Mouse (Mus musculus) splenic B cell, adult 2 months (primary cell): Measurements from ENCODE around the gene Olfr522.
A peak's percentile ranks its signal among the peaks of the same experiment; 100 is the strongest.

Experiments used
- DNase-seq: peaks from one replicate; pipeline ENCODE4 v3.0.0-alpha.2; 2011; ENCODE audit warnings: low read depth, low spot score
- H3K27me3 ChIP-seq: 2 replicates; pipeline ENCODE4 v1.6.1; 2012; ENCODE audit warnings: mild to moderate bottlenecking, low read length, moderate library complexity, mixed read lengths; ENCODE audit not compliant: control insufficient read depth, poor library complexity, insufficient read depth, severe bottlenecking
- H3K36me3 ChIP-seq: 2 replicates; pipeline ENCODE4 v1.6.1; 2012; ENCODE audit warnings: mild to moderate bottlenecking, low read length, moderate library complexity, mixed read lengths; ENCODE audit not compliant: control insufficient read depth, poor library complexity, insufficient read depth, severe bottlenecking

Gene Olfr522

GRCm38 (mm10) chr7:140164664-140165063 lies at the start of gene Olfr522:
Gene Olfr522 (minus strand): TSS chr7:140164764.
- DNase-seq = no peak
- Histone ChIP-seq H3K36me3 (no peaks in the 10 kb centered on the region), H3K27me3 (no peaks in the 10 kb centered on the region)

- Histone ChIP-seq H3K36me3 (no peaks in the 10 kb centered on the region), H3K27me3 (no peaks in the 10 kb centered on the region)
- DNase-seq = no peak
These were observed 49.3 kb upstream of the Olfr522 start for GRCm38 (mm10) chr7:140213841-140214240.

DNA sequence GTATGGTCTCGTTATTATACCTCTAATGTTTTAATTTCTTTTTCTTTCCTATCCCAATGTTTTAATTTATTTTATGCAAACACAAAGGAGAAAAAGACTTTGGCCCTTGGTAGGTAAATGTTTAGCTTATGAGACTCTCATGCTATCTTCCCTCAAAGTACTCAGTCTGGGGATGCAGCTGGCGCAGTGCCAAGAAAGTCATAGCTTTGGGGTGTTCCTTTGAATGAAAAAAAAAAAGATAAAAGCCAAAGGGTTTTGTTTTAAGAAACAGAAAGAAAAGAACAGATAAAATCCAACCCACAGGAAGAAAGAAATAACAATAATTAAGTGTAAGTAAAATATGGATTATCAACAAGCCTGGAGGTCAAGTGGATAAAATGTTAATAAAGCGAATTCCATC lies 44.1 kb upstream of the Olfr522 start:
- no peak for DNase-seq
- no peaks in the 10 kb centered on the region for H3K27me3 ChIP-seq
- no peaks in the 10 kb centered on the region for H3K36me3 ChIP-seq

GRCm38 (mm10) chr7:140208153-140208552 lies 43.6 kb upstream of the Olfr522 start:
- Histone ChIP-seq H3K27me3 (no peaks in the 10 kb centered on the region), H3K36me3 (no peaks in the 10 kb centered on the region)
- DNase-seq = no peak

DNA sequence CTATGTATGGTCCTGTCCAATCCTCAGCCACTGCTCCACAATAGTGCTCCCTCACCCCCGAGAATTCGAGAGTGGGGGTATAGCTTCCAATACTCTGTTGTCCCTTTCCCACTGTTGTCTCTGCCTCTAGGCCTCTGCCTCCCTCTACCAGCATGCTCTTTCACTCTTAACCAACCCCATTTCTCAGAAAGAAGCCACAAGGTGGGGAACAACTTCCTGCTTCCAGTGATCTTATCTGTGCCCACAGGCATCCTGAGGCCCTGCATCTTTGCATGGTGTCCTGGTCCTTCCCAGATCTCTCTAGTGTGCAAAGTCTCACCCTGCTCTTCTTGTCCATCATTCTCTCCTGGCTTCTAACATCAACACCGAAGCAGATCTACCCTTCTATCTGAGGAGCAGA lies 42.3 kb upstream of the Olfr522 start:
- no peak for DNase-seq
- H3K27me3 ChIP-seq = no peaks in the 10 kb centered on the region
- no peaks in the 10 kb centered on the region for H3K36me3 ChIP-seq

- Histone ChIP-seq H3K27me3 (no peaks in the 10 kb centered on the region), H3K36me3 (no peaks in the 10 kb centered on the region)
- DNase-seq = no peak
These were observed 41.3 kb upstream of the Olfr522 start, which contains the start of gene Olfr524 for GRCm38 (mm10) chr7:140205864-140206263. Gene Olfr524 (minus strand): TSS chr7:140205964.

DNA sequence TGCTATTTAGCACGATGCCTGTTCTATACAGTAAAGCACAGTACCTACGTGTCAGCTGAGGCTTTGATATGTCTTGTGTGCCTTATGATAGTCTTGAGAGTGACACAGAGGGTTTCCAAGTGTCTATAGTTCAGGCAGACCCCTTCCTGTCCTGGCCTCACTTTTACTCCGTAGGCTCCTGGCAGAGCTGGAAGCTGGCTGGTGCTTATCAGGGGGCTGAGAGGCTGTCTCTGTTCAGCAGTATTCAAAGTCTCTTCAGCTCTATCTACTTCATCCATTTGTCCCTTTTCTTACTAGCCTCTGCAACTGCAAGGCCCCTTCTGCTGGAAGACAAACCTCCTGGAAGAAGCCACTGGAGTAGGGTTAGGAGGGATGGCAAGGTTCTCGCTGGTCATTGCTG lies 36.5 kb upstream of the Olfr522 start:
- no peaks in the 10 kb centered on the region for H3K27me3 ChIP-seq
- H3K36me3 ChIP-seq = no peaks in the 10 kb centered on the region
- DNase-seq = no peak

DNA sequence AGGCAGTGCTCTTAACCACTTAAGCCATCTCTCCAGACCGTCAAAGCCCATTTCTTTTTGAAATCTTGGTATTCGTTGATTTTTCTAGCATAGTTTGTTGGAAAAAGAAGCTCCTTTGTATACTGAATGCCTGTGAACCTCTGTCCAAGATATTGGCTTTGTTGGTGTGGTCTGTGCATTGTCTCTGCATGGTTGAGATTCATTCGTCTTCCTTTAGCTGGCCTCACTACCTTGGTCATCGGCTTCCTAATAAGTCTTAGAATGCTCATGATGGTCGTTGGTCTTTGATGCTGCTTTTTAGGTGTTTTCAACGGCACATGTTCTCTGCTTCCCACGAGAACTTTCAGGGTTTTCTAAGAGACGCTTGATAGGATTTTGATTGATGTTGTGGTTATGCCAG lies 31.4 kb upstream of the Olfr522 start:
- no peak for DNase-seq
- Histone ChIP-seq H3K27me3 (no peaks in the 10 kb centered on the region), H3K36me3 (no peaks in the 10 kb centered on the region)

DNA sequence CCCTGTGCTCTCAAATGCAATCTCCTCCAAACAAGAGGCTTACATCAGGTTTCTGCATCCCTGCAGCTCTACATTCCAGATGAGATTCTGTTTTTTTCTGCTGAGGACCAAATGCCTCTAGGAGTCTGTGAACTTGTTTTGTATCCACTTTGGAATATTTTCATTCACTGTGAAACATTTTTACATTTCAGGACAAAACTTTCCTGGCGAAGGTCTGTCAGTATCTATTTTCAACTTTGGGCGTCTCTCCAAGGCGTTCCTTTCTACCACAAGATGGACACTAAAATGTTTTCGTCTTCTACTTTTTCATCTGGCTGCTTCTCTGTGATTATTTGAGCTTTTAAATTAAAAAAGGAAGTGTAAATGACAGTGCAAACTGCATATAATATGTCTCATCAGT lies 29.5 kb upstream of the Olfr522 start:
- DNase-seq = no peak
- Histone ChIP-seq H3K27me3 (no peaks in the 10 kb centered on the region), H3K36me3 (no peaks in the 10 kb centered on the region)

- Histone ChIP-seq H3K36me3 (no peaks in the 10 kb centered on the region), H3K27me3 (no peaks in the 10 kb centered on the region)
- no peak for DNase-seq
These were observed 28.3 kb upstream of the Olfr522 start for GRCm38 (mm10) chr7:140192851-140193250.

- Histone ChIP-seq H3K36me3 (no peaks in the 10 kb centered on the region), H3K27me3 (no peaks in the 10 kb centered on the region)
- no peak for DNase-seq
These were observed 27.9 kb upstream of the Olfr522 start for GRCm38 (mm10) chr7:140192445-140192844.

GRCm38 (mm10) chr7:140190435-140190834 lies 25.9 kb upstream of the Olfr522 start:
- DNase-seq = no peak

DNA sequence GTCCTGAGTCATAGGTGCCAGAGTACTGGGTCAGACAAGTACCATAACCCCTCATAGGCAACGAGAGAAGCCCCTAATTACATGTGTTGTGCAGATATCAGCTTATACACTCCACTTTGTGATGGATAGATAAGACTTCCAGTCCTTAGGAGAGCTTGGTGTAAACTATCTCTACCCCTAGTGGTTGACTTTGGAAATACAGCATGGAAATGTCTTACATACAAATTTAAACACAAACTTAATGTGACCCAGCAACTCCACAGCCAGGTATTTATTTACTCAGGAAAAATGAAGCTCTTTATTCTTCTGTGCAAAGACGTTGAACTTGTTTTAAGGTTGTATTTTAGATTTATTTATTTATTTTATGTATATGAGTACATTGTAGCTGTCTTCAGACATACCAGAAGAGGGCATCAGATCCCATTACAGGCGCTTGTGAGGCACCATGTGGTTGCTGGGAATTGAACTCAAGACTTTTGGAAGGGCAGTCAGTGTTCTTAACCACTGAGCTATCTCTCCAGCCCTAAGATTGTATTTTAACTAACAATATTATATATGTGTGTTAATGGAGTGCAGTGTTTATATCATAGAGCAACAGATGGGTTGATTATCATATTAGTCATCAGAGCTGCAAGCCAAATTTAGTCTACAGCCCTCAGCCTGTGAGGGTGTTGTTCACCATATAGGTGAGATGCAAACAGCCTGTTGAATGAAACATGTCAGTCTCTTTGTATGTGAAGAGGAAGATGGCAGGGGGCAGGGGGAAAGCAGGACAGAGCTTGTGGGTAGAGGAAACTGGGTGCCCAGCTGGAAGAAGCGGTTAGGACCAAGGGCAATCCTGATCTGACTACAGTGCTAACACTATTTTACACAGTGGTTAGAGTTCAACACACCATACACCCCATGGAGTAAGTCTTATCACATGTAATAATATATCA lies 24.1 kb upstream of the Olfr522 start:
- DNase-seq = peak; percentile 34
- no peaks in the 10 kb centered on the region for H3K27me3 ChIP-seq
- H3K36me3 ChIP-seq = no peaks in the 10 kb centered on the region

More at GRCm38 (mm10) chr7:140190435-140190834, 25.9 kb upstream of the Olfr522 start:
- Histone ChIP-seq H3K27me3 (no peaks in the 10 kb centered on the region), H3K36me3 (no peaks in the 10 kb centered on the region)

DNA sequence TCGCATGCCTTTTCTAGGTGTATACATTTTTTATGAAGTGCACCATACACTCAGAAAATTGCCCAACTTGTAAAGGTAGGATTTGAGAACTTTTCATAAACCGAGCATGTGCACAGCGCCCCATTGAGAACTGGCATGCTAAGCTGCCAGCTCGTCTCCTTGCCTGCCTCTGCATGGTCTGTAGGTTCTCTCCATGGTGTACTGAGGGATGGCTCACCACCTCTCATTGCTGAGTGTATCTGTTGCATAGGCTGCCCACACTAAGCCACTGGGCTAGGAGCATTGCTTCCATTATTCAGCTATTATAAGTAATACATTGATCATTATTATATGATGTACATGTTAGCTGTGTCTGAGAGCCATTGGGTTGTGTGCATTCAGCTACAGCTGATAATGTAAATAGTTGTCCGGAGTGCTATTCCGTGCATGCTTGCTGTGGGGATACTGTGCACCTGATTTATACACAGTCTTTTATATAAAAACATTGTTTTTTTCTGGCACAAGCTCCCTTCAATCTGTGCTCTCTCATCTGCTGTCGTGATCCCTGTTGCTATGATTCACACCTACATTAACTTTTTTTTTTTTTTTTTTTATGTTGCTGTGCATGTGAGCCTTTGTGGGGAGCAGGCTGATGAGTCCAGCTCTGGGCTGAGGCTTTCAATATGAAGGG lies 23.3 kb upstream of the Olfr522 start:
- no peak for DNase-seq
- no peaks in the 10 kb centered on the region for H3K36me3 ChIP-seq
- no peaks in the 10 kb centered on the region for H3K27me3 ChIP-seq
